Mouse (Mus musculus) forebrain, postnatal 0 days (tissue): ENCODE measurements around the gene Fam25c. TPM values are rescaled to one million over a fixed set of nuclear protein-coding genes. Genes with fewer than 3 reads are reported as not detected.
A peak's percentile ranks its signal among the peaks of the same experiment; 100 is the strongest.

Experiments used
- ATAC-seq: fragments of 200-750 bp; cut with Nextera tagmentation; 2 replicates; pipeline ENCODE4 v1.8.0; 2017; ENCODE audit warnings: mild to moderate bottlenecking, moderate library complexity
- DNase-seq: peaks from one replicate; pipeline ENCODE4 v3.0.0-alpha.2; 2015
- H3K27ac ChIP-seq: fragments of 300-500 bp; sonication (generic); 2 replicates; pipeline ENCODE4 v1.5.1; 2014; ENCODE audit warnings: low read depth, mild to moderate bottlenecking, antibody characterized with exemption, low read length, moderate library complexity, mixed read lengths
- H3K27me3 ChIP-seq: fragments of 300-500 bp; sonication (generic); 2 replicates; pipeline ENCODE4 v1.6.1; 2014; ENCODE audit warnings: mild to moderate bottlenecking, low read length, mixed read lengths; ENCODE audit not compliant: insufficient read depth
- H3K36me3 ChIP-seq: fragments of 300-500 bp; sonication (generic); 2 replicates; pipeline ENCODE4 v1.6.1; 2014; ENCODE audit warnings: mild to moderate bottlenecking, moderate library complexity; ENCODE audit not compliant: insufficient read depth
- H3K4me1 ChIP-seq: fragments of 300-500 bp; sonication (generic); 2 replicates; pipeline ENCODE4 v1.6.1; 2014; ENCODE audit warnings: antibody characterized with exemption; ENCODE audit not compliant: insufficient read depth
- H3K4me2 ChIP-seq: fragments of 300-500 bp; sonication (generic); 2 replicates; pipeline ENCODE4 v1.6.1; 2014; ENCODE audit warnings: low read depth, mild to moderate bottlenecking, moderate library complexity
- H3K4me3 ChIP-seq: fragments of 300-500 bp; sonication (generic); 2 replicates; pipeline ENCODE4 v1.5.1; 2014; ENCODE audit warnings: low read depth, low read length, mixed read lengths
- H3K9ac ChIP-seq: fragments of 300-500 bp; sonication (generic); 2 replicates; pipeline ENCODE4 v1.6.1; 2014; ENCODE audit warnings: mild to moderate bottlenecking
- H3K9me3 ChIP-seq: fragments of 300-500 bp; sonication (generic); 2 replicates; pipeline ENCODE4 v1.6.1; 2016; ENCODE audit warnings: low read length
- CTCF ChIP-seq: sonication (generic); IDR thresholded peaks from 2 replicates; pipeline ENCODE4 v1.5.1; 2016; ENCODE audit warnings: antibody characterized with exemption, control low read depth, low read depth
- WGBS: fragments of 180-500 bp; shearing (Covaris S2); extraction: QIAGEN DNeasy Blood & Tissue Kit; methylation state at CpG from one replicate; pipeline ENCODE4 v1.1.7; 2014; 5-methylcytosine and 5-hydroxymethylcytosine counted together
- polyA plus RNA-seq: library from polyadenylated mRNA; unstranded; fragments of >200 nt; fragmentation: Nextera tagmentation; extraction: Ambion mirVana; gene quantifications from 2 replicates; pipeline ENCODE4 v1.2.1, GENCODE M21; 2015
- total RNA-seq: library from RNA; depleted of rRNA; stranded (reverse); fragments of >200 nt; gene quantifications from 2 replicates; pipeline ENCODE4 v1.2.3, GENCODE M21; 2014

Gene Fam25c
- total and polyA plus RNA-seq, 2 experiments from 2014 or later, result not detected

- peak; percentile 55 for DNase-seq
- peaks cover 60% of the 10 kb centered on the region for H3K36me3 ChIP-seq
Observed at GRCm38 (mm10) chr14:34330657-34331158, 24.5 kb downstream of the Fam25c start.

DNA sequence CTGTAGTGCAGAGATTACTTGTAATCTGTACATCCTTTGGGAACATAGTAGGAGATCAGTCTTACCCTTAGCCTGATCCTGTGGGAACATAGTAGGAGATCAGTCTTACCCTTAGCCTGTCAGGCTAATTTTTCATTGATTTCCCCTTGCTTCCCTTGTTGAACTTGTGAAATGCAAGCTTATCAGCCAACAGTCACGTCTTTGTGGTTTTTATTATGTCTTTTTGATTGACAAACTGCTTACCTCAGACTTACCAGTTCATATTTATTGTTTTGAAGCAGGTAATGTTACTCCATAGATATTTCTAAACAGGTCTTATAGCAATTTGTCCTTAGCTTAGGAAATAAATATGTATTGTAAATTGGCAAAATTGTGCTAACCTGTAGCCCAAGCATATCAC, 27.6 kb downstream of the Fam25c start:
- ATAC-seq (no peak), DNase-seq (no peak)
- WGBS, result 87% methylated on average over 1 of the region's 1 CpGs
- Histone ChIP-seq H3K9ac (no peak overlapping the region), H3K27ac (no peak overlapping the region), H3K4me2 (no peak overlapping the region), H3K4me1 (no peaks in the 10 kb centered on the region), H3K36me3 (peaks cover 54% of the 10 kb centered on the region), H3K27me3 (no peaks in the 10 kb centered on the region), H3K4me3 (no peak overlapping the region), H3K9me3 (no peaks in the 10 kb centered on the region)
- TF ChIP-seq CTCF, result no peak

More at GRCm38 (mm10) chr14:34330657-34331158, 24.5 kb downstream of the Fam25c start:
- no peak for TF ChIP-seq CTCF
- H3K4me1 ChIP-seq, result no peaks in the 10 kb centered on the region
- H3K27ac ChIP-seq, result peak overlapping the region; percentile 15; the same call in 1 of the 2 replicates
- ATAC-seq, result peak; percentile 55
- H3K27me3 ChIP-seq, result no peaks in the 10 kb centered on the region
- H3K9me3 ChIP-seq, result no peaks in the 10 kb centered on the region
- no peak overlapping the region for H3K4me2 ChIP-seq
- H3K4me3 ChIP-seq, result no peak overlapping the region
- WGBS, result 50% methylated on average over 9 of the region's 9 CpGs
- no peak overlapping the region for H3K9ac ChIP-seq

DNA sequence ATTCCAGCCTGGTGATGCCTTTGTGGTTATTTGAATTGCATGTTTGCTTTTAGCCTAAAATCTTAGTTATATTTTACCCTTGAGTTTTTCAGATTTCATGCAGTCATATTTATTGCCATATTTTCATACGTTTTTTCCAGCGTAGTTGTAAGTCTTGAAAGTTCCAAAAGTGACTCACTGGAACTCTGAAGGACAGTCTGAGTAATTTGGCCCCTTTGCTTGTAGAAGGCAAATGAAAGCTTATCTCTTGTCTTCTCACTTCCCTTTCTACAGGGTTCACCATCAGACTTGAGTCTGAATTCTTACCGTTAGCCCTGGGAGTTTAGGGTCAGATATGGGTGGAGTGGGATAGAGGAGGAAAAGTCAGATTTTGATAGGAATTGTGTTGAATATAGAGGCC, 28.6 kb downstream of the Fam25c start:
- no peaks in the 10 kb centered on the region for H3K9me3 ChIP-seq
- DNase-seq (no peak), ATAC-seq (no peak)
- H3K4me3 ChIP-seq, result no peak overlapping the region
- H3K27ac ChIP-seq, result no peak overlapping the region
- H3K4me2 ChIP-seq, result no peak overlapping the region
- H3K9ac ChIP-seq, result no peak overlapping the region
- no peaks in the 10 kb centered on the region for H3K27me3 ChIP-seq
- H3K4me1 ChIP-seq, result no peaks in the 10 kb centered on the region
- H3K36me3 ChIP-seq, result peaks cover 57% of the 10 kb centered on the region
- no peak for TF ChIP-seq CTCF
- WGBS, result 98% methylated on average over 3 of the region's 3 CpGs

GRCm38 (mm10) chr14:34323576-34324085, 31.6 kb downstream of the Fam25c start:
- Histone ChIP-seq H3K4me1 (no peaks in the 10 kb centered on the region), H3K36me3 (peaks cover 47% of the 10 kb centered on the region), H3K4me2 (no peak overlapping the region), H3K27ac (no peak overlapping the region), H3K27me3 (no peaks in the 10 kb centered on the region), H3K4me3 (no peak overlapping the region), H3K9me3 (no peaks in the 10 kb centered on the region), H3K9ac (no peak overlapping the region)
- DNase-seq (no peak), ATAC-seq (no peak)
- no peak for TF ChIP-seq CTCF
- 95% methylated on average over 5 of the region's 5 CpGs for WGBS

- peaks cover 19% of the 10 kb centered on the region for H3K36me3 ChIP-seq
- no peak for DNase-seq
- no peak overlapping the region for H3K4me3 ChIP-seq
- H3K27ac ChIP-seq, result no peak overlapping the region
- no peaks in the 10 kb centered on the region for H3K9me3 ChIP-seq
- no peaks in the 10 kb centered on the region for H3K27me3 ChIP-seq
- no peak for TF ChIP-seq CTCF
- H3K4me1 ChIP-seq, result peaks cover 7% of the 10 kb centered on the region; the same call in 1 of the 2 replicates
- no peak for ATAC-seq
- H3K4me2 ChIP-seq, result no peak overlapping the region
- H3K9ac ChIP-seq, result no peak overlapping the region
Observed at GRCm38 (mm10) chr14:34318113-34318512, 37.1 kb downstream of the Fam25c start.

GRCm38 (mm10) chr14:34317431-34317830, 37.8 kb downstream of the Fam25c start:
- ATAC-seq (no peak), DNase-seq (no peak)
- no peaks in the 10 kb centered on the region for H3K27me3 ChIP-seq
- WGBS, result 64% methylated on average over 3 of the region's 3 CpGs
- H3K9me3 ChIP-seq, result no peaks in the 10 kb centered on the region
- no peak for TF ChIP-seq CTCF
- H3K4me2 ChIP-seq, result no peak overlapping the region
- peaks cover 18% of the 10 kb centered on the region for H3K36me3 ChIP-seq
- H3K27ac ChIP-seq, result no peak overlapping the region
- H3K9ac ChIP-seq, result no peak overlapping the region
- peaks cover 10% of the 10 kb centered on the region; the same call in 1 of the 2 replicates for H3K4me1 ChIP-seq
- no peak overlapping the region for H3K4me3 ChIP-seq

- Histone ChIP-seq H3K4me1 (peaks cover 10% of the 10 kb centered on the region), H3K9ac (no peak overlapping the region), H3K4me2 (no peak overlapping the region), H3K27me3 (no peaks in the 10 kb centered on the region), H3K27ac (no peak overlapping the region), H3K36me3 (peaks cover 15% of the 10 kb centered on the region), H3K9me3 (no peaks in the 10 kb centered on the region), H3K4me3 (no peak overlapping the region)
- ATAC-seq, result no peak
- DNase-seq, result no peak
- TF ChIP-seq CTCF, result no peak
- 91% methylated on average over 2 of the region's 2 CpGs for WGBS
Observed at GRCm38 (mm10) chr14:34316346-34316745, 38.9 kb downstream of the Fam25c start.
